Mouse (Mus musculus): Measurements from ENCODE around the gene Batf3. TPM values are rescaled to one million over a fixed set of nuclear protein-coding genes. Genes with fewer than 3 reads are reported as not detected.
A peak's percentile ranks its signal among the peaks of the same experiment; 100 is the strongest.

Gene Batf3
- polyA plus RNA-seq, 1 experiment from 2014 or later = 3.7 TPM

DNA sequence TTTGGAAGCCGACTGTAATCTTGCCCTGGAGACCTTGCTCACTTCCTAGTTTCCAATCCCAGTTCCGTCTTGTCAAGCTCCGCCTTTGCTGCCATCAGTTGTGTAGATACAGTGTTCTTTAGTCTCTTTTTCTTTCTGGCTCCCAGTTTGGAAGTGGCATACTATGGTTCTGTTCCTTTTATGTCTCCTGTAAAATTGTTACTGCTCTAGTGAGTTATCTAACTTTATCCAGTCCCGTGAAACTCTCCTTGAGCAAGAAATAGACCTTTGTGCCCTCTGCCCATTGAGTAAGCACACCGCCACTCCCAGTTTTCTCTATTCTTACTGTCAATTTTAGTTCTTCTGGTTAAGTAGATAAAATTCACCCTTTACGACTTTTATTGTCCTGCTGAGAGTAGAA is 26.0 kb upstream of the Batf3 start:
- H3K27ac ChIP-seq (replicated peaks) = no peak overlapping the region
- no peaks in the 10 kb centered on the region for H3K27me3 ChIP-seq (ENCODE audit: low read depth, poor library complexity, severe bottlenecking)
- DNase-seq (ENCODE audit: low spot score) = no peak
- WGBS = 94% methylated on average over 6 of the region's 6 CpGs
- no peak overlapping the region for H3K4me3 ChIP-seq
- no peaks in the 10 kb centered on the region for H3K4me1 ChIP-seq
- no peaks in the 10 kb centered on the region for H3K9me3 ChIP-seq (replicated peaks)
- H3K36me3 ChIP-seq = peaks cover 100% of the 10 kb centered on the region

DNA sequence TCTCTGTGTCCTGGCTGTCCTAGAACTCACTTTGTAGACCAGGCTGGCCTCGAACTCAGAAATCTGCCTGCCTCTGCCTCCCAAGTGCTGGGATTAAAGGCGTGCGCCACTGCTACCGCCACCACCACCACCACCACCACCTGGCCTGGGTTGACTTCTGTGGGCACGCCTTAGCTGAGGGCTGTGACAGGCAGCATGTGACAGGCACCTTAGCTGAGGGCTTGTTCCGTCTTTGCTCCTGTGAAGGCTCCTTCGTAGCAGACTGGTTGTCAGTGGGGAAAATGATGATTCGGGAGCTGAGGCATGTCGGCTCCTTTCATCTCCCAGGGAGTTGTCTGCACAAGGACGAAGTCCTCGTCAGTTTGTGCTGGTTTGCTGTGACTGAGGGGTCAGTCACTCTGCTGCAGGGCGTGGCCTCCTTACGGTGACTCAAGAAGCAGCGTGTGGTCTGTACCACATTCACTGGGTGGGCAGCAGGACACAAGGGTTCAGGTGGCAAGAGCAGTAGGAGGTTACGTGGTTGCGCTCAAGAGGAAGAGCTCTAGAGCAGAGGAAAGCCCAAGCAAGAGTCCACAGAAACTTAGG is 25.2 kb upstream of the Batf3 start:
- Histone ChIP-seq H3K27ac (replicated peaks) (no peak overlapping the region), H3K9me3 (replicated peaks) (no peaks in the 10 kb centered on the region), H3K4me1 (no peaks in the 10 kb centered on the region), H3K4me3 (no peak overlapping the region), H3K27me3 (ENCODE audit: low read depth, poor library complexity, severe bottlenecking) (no peaks in the 10 kb centered on the region), H3K36me3 (peaks cover 100% of the 10 kb centered on the region)
- no peak for DNase-seq (ENCODE audit: low spot score)
- 95% methylated on average over 16 of the region's 16 CpGs for whole genome bisulfite sequencing

DNA sequence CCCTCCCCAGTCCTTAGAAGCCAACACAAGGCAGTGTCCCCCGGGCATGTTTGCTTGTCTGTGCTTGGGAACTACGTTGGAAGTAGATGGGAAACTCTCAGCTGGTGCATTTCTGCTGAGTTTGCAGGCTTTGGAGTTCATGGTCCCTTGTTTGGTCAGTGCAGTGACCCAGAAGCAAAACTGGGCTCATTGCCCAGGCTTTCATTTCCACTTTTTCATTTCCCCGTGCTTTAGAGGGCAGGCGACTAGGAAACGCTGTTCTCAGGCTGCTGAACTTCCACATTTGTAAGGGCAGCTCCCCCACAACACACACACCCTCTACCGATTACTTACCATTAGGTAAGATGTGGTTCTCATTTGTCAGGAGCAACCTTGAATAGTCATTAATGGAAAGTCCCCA is 24.6 kb upstream of the Batf3 start:
- H3K9me3 ChIP-seq (replicated peaks) = no peaks in the 10 kb centered on the region
- no peaks in the 10 kb centered on the region for H3K4me1 ChIP-seq
- WGBS = 96% methylated on average over 6 of the region's 6 CpGs
- peaks cover 100% of the 10 kb centered on the region for H3K36me3 ChIP-seq
- H3K27ac ChIP-seq (replicated peaks) = no peak overlapping the region
- no peaks in the 10 kb centered on the region for H3K27me3 ChIP-seq (ENCODE audit: low read depth, poor library complexity, severe bottlenecking)
- no peak overlapping the region for H3K4me3 ChIP-seq
- DNase-seq (ENCODE audit: low spot score) = no peak

- no peak for DNase-seq (ENCODE audit: low spot score)
- no peaks in the 10 kb centered on the region for H3K4me1 ChIP-seq
- no peak overlapping the region for H3K4me3 ChIP-seq
- no peaks in the 10 kb centered on the region for H3K27me3 ChIP-seq (ENCODE audit: low read depth, poor library complexity, severe bottlenecking)
- H3K9me3 ChIP-seq (replicated peaks) = no peaks in the 10 kb centered on the region
- H3K36me3 ChIP-seq = peaks cover 100% of the 10 kb centered on the region
- 91% methylated on average over 4 of the region's 4 CpGs for WGBS
- no peak overlapping the region for H3K27ac ChIP-seq (replicated peaks)
Observed at GRCm38 (mm10) chr1:191073486-191073885, 24.2 kb upstream of the Batf3 start.

GRCm38 (mm10) chr1:191075199-191075883 is 22.3 kb upstream of the Batf3 start:
- no peak overlapping the region for H3K4me3 ChIP-seq
- H3K36me3 ChIP-seq = peaks cover 100% of the 10 kb centered on the region
- no peak overlapping the region for H3K27ac ChIP-seq (replicated peaks)

GRCm38 (mm10) chr1:191083230-191083629 is 14.4 kb upstream of the Batf3 start:
- Histone ChIP-seq H3K4me3 (no peak overlapping the region), H3K9me3 (replicated peaks) (no peaks in the 10 kb centered on the region), H3K4me1 (no peaks in the 10 kb centered on the region), H3K36me3 (peaks cover 86% of the 10 kb centered on the region), H3K27me3 (ENCODE audit: low read depth, poor library complexity, severe bottlenecking) (no peaks in the 10 kb centered on the region), H3K27ac (replicated peaks) (no peak overlapping the region)
- no peak for DNase-seq (ENCODE audit: low spot score)
- 92% methylated on average over 8 of the region's 8 CpGs for WGBS

More at GRCm38 (mm10) chr1:191075199-191075883, 22.3 kb upstream of the Batf3 start:
- peak; percentile 37 for DNase-seq (ENCODE audit: low spot score)
- 77% methylated on average over 10 of the region's 10 CpGs for WGBS
- Histone ChIP-seq H3K27me3 (ENCODE audit: low read depth, poor library complexity, severe bottlenecking) (no peaks in the 10 kb centered on the region), H3K9me3 (replicated peaks) (no peaks in the 10 kb centered on the region), H3K4me1 (no peaks in the 10 kb centered on the region)

DNA sequence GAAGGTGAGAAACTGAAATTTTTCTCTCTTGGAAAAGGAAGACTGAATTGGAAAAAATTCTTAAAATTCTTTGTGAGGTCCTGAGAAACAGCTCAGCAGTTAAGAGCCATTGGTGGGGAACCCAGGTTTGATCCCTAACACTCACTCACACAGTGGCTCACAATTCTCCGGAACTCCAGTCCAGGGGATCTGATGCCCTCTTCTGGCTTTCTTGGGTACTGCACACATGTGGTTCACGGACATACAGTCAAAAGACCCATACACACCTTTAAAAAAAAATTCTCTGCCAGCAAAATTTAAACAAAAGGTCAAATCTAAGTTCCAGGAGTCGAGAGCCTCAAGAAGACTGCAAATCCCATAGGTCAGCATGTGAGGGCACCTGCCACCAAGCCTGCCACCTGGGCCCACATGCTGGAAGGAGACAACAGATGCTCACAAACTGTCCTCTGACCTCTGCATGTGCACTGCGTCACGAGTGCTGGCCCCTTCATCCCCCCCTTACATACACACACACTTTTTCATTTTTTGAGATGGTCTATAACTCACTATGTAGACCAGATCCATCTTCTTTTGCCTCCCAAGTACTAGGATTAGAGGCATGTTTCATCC is 12.6 kb upstream of the Batf3 start:
- WGBS = 75% methylated on average over 5 of the region's 5 CpGs

GRCm38 (mm10) chr1:191085597-191085996 is 12.1 kb upstream of the Batf3 start:
- Histone ChIP-seq H3K27ac (replicated peaks) (no peak overlapping the region), H3K36me3 (peaks cover 62% of the 10 kb centered on the region)
- WGBS = 91% methylated on average over 12 of the region's 12 CpGs

More for the DNA sequence above, 12.6 kb upstream of the Batf3 start:
- no peaks in the 10 kb centered on the region for H3K27me3 ChIP-seq (ENCODE audit: low read depth, poor library complexity, severe bottlenecking)
- DNase-seq (ENCODE audit: low spot score) = peak; percentile 51
- no peaks in the 10 kb centered on the region for H3K9me3 ChIP-seq (replicated peaks)
- H3K27ac ChIP-seq (replicated peaks) = no peak overlapping the region
- H3K4me1 ChIP-seq = no peaks in the 10 kb centered on the region
- H3K4me3 ChIP-seq = no peak overlapping the region
- H3K36me3 ChIP-seq = peaks cover 68% of the 10 kb centered on the region

GRCm38 (mm10) chr1:191086304-191086878 is 11.3 kb upstream of the Batf3 start:
- peaks cover 55% of the 10 kb centered on the region for H3K36me3 ChIP-seq
- H3K27ac ChIP-seq (replicated peaks) = no peak overlapping the region
- no peaks in the 10 kb centered on the region for H3K27me3 ChIP-seq (ENCODE audit: low read depth, poor library complexity, severe bottlenecking)
- no peaks in the 10 kb centered on the region for H3K4me1 ChIP-seq
- H3K4me3 ChIP-seq = no peak overlapping the region
- WGBS = 92% methylated on average over 7 of the region's 7 CpGs
- no peak for DNase-seq (ENCODE audit: low spot score)
- H3K9me3 ChIP-seq (replicated peaks) = no peaks in the 10 kb centered on the region

More at GRCm38 (mm10) chr1:191085597-191085996, 12.1 kb upstream of the Batf3 start:
- Histone ChIP-seq H3K4me3 (no peak overlapping the region), H3K27me3 (ENCODE audit: low read depth, poor library complexity, severe bottlenecking) (no peaks in the 10 kb centered on the region), H3K9me3 (replicated peaks) (no peaks in the 10 kb centered on the region), H3K4me1 (no peaks in the 10 kb centered on the region)
- DNase-seq (ENCODE audit: low spot score) = no peak

GRCm38 (mm10) chr1:191086960-191087359 is 10.7 kb upstream of the Batf3 start:
- DNase-seq (ENCODE audit: low spot score) = no peak
- H3K4me3 ChIP-seq = no peak overlapping the region
- 85% methylated on average over 8 of the region's 8 CpGs for WGBS

GRCm38 (mm10) chr1:191087955-191088354 is 9.7 kb upstream of the Batf3 start:
- no peaks in the 10 kb centered on the region for H3K9me3 ChIP-seq (replicated peaks)
- no peak overlapping the region for H3K4me3 ChIP-seq
- H3K4me1 ChIP-seq = no peaks in the 10 kb centered on the region
- H3K36me3 ChIP-seq = peaks cover 40% of the 10 kb centered on the region
- WGBS = 91% methylated on average over 5 of the region's 5 CpGs
- DNase-seq (ENCODE audit: low spot score) = no peak
- H3K27me3 ChIP-seq (ENCODE audit: low read depth, poor library complexity, severe bottlenecking) = no peaks in the 10 kb centered on the region
- H3K27ac ChIP-seq (replicated peaks) = no peak overlapping the region

More at GRCm38 (mm10) chr1:191086960-191087359, 10.7 kb upstream of the Batf3 start:
- H3K4me1 ChIP-seq = no peaks in the 10 kb centered on the region
- peaks cover 50% of the 10 kb centered on the region for H3K36me3 ChIP-seq
- H3K27me3 ChIP-seq (ENCODE audit: low read depth, poor library complexity, severe bottlenecking) = no peaks in the 10 kb centered on the region
- no peaks in the 10 kb centered on the region for H3K9me3 ChIP-seq (replicated peaks)
- H3K27ac ChIP-seq (replicated peaks) = no peak overlapping the region

- Histone ChIP-seq H3K36me3 (peaks cover 26% of the 10 kb centered on the region), H3K27ac (replicated peaks) (no peak overlapping the region), H3K4me3 (no peak overlapping the region), H3K27me3 (ENCODE audit: low read depth, poor library complexity, severe bottlenecking) (0 out of 2 replicates have a peak, but pooled peaks cover 4% of the 10 kb centered on the region), H3K9me3 (replicated peaks) (no peaks in the 10 kb centered on the region), H3K4me1 (no peaks in the 10 kb centered on the region)
- 72% methylated on average over 6 of the region's 6 CpGs for WGBS
- no peak for DNase-seq (ENCODE audit: low spot score)
Observed at GRCm38 (mm10) chr1:191089355-191089754, 8.3 kb upstream of the Batf3 start.

DNA sequence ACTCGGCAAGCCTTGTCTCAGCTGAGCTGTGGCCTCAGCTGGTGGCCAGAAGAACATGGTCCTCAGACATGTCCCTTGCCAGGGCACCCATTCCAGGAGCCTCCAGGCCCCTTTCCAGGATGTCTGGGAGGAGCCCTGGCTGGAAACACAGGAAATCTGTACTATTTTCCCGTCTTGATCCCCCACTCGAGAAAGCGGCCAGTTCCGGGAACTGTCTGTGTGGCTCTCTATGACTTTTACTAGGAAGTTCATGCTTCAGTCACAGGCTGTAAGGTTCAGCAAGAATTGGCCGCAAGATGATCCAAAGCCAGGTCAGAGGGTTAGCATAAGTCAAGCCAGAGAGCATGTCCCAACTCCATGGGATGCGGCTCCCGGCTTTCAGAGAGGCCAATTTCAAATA is 5.6 kb upstream of the Batf3 start:
- no peak for DNase-seq (ENCODE audit: low spot score)
- Histone ChIP-seq H3K4me3 (no peak overlapping the region), H3K4me1 (no peaks in the 10 kb centered on the region), H3K9me3 (replicated peaks) (no peaks in the 10 kb centered on the region), H3K27ac (replicated peaks) (no peak overlapping the region), H3K27me3 (ENCODE audit: low read depth, poor library complexity, severe bottlenecking) (peaks cover 17% of the 10 kb centered on the region), H3K36me3 (no peaks in the 10 kb centered on the region)
- 85% methylated on average over 8 of the region's 8 CpGs for WGBS
